Mouse (Mus musculus) left cerebral cortex, postnatal 14 days (tissue): ENCODE results near the gene B3galt2. TPM values are rescaled to one million over a fixed set of nuclear protein-coding genes. Genes with fewer than 3 reads are reported as not detected.
"Not testable (repeated sequence)": the region's sequence is repeated elsewhere in the genome, so short reads cannot be mapped to it uniquely, and the experiment has no call there.

Source experiments
- DNase-seq, 2 experiments: peaks; one replicate each; pipeline ENCODE4 v3.0.0; 2021 to 2022; ENCODE audit warnings: low spot score in 2 of 2, mixed read lengths in 1 of 2
- intact Hi-C: fragments of 180-260 bp; cut with DNase I; formaldehyde crosslinking; loops from one replicate; pipeline ENCODE4 v1.15.1; 2025
- long read RNA-seq, 2 experiments: library from polyadenylated mRNA; stranded (forward); transcript quantifications; one replicate each; pipeline ENCODE4 v2.0.0; 2021
- total RNA-seq, 2 experiments: library from RNA; stranded (reverse); gene quantifications; 2 replicates each; pipeline ENCODE4 v1.2.3; 2021

Gene B3galt2
- total RNA-seq: 10 to 100 TPM; 18.1 to 26.1 TPM
- long read RNA-seq, experiment 1, full-length matches to known transcripts: 51 of 54 reads
- long read RNA-seq, experiment 1, partial matches to known transcripts: 0 of 54 reads
- long read RNA-seq, experiment 1, other reads (novel, unspliced or antisense): 3 of 54 reads
- long read RNA-seq, experiment 2, full-length matches to known transcripts: 27 of 29 reads
- long read RNA-seq, experiment 2, partial matches to known transcripts: 0 of 29 reads
- long read RNA-seq, experiment 2, other reads (novel, unspliced or antisense): 2 of 29 reads

- peak; percentile 78 to 86 for DNase-seq
These were observed at the start of gene B3galt2 for GRCm38 (mm10) chr1:143640650-143641407. B3galt2 (plus strand) TSS chr1:143640664.

DNA sequence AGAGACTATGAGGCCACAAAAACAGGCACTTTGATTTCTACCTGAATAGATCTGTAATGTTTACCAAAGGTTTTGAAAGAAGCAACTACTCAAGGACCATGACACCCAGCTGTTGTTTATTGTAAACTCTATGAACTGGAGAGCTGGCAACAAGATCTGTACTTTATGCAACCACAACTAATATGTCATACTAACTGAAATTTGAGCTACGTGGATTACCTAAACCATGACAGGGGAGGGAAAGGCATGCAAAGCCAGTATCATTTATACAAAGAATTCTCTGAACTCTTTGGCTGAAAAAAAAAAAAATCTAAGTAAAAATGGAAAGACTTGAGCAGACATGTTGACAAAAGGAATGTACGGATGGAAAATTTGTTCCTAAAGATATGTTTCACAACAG is 43.6 kb upstream of the B3galt2 start:
- DNase-seq: no peak
- intact Hi-C loops: no loop called here

More at GRCm38 (mm10) chr1:143640650-143641407, at the start of gene B3galt2:
- intact Hi-C loops: no loop called here

- intact Hi-C loops: no loop called here
These were observed 31.6 kb upstream of the B3galt2 start for GRCm38 (mm10) chr1:143608911-143609310.

DNA sequence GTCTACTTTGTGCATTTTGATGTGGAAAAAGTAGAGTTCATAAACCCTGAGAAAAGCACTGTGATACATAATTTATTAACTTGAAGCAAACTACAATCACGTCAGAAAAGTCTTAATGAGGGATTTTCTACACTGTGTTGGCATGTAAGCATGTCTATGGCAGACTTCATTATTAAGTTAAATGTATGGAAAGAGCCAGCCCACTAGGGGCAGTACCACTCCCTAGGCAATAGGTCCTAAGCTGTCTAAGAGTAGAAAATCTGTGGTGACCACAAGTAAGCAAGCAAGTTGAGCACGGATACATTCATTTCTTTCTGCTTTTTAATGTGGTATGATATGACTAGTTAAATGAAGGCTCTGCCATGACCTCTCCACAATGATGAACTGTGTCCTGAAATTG is 27.6 kb upstream of the B3galt2 start:
- intact Hi-C loops: no loop called here
- no peak for DNase-seq

More at GRCm38 (mm10) chr1:143608911-143609310, 31.6 kb upstream of the B3galt2 start:
- no peak for DNase-seq

DNA sequence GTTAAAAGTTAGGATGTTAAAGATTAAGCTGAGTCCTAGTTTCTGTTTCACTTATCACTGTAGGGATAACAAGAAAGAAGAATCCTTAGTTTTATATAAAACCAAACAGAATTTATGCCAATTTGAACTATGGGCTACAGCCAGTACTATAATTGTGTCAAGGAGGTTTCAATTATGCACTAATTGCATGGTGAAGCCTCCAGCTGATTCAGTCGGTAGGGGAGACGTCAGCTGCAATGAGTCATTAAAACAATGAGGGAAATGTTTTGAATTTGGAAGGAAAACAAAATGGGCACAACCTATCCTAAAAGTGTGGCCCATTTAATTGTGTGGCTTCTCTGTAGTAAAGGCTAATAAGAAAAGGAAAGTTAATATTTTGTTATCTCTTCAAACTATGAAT is 20.7 kb upstream of the B3galt2 start:
- intact Hi-C loops: no loop called here
- no peak for DNase-seq

GRCm38 (mm10) chr1:143621930-143622329 is 18.5 kb upstream of the B3galt2 start:
- no peak for DNase-seq
- intact Hi-C loops: no loop called here

DNA sequence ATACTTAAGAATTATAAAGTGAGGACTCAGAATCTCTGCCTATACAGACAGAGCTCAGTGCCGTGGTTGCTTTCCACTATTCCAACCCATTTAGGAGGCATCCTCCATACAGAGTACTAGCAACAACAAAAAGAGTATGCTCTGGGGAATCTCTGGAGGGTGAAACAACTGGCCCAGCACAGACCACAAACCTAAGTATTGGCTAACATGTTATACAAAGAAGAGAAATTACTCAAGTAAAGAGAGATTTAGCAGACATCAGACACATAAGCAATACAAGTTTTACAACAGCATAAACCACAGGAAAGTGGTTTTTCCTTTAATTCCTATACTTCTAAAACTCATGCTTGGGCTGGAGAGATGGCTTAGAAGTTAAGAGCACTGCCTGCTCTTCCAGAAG is 17.8 kb upstream of the B3galt2 start:
- intact Hi-C loops: no loop called here
- no peak for DNase-seq

DNA sequence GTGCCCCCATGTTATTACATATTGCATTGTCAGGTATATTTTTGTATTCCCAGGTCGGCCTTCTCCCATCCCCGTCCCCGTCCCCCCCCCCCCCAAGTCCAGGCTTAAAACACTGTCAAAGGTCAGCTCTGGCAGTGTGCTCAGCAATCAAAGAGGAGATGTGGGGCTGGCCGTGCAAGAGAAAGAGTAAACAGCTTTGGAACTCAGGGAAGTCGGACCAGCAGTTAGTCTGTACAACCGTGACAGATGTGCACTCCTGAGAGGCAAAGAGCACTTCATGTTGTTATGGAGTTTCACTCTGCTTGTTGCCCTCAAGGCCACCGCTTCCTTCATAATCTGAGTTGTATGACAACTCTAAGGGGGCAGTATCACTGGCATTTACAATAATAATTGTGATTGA is 9.1 kb upstream of the B3galt2 start:
- no peak for DNase-seq
- intact Hi-C loops: no loop called here

- DNase-seq: no peak
- intact Hi-C loops: no loop called here
These were observed 8.1 kb upstream of the B3galt2 start for GRCm38 (mm10) chr1:143632361-143632760.

DNA sequence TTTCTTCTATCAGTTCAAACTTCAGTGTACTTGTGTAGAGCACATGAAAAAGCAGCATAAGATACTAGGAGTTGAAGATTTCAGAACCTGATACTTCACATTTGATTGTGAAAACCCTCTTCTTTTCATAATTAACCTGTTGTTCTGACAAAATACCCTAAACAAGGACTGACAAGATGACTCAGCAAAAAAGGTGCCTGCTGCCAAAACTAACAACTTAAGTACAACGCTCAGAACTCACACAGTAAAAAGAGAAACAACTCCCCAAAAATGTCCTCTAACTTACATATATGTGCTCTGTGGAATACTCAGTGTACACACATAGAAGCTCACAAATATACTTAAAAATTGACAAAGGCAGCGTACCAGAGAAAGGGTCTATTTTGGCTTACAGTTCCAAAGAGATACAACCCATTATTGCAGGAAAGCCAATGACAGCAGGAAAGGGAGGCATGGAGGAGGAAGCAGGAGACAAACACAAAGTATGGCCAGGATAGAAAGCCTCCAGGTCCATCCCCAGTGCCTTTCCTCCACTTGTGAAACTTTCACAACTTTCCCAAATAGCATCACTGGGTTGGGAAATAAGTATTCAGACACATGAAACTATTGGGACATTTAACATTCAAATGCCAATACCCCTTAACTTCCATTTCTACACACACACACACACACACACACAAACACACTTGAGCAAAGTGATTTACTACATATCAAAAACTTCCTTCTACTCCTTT is 7.4 kb upstream of the B3galt2 start:
- intact Hi-C loops: no loop called here
- no peak for DNase-seq

DNA sequence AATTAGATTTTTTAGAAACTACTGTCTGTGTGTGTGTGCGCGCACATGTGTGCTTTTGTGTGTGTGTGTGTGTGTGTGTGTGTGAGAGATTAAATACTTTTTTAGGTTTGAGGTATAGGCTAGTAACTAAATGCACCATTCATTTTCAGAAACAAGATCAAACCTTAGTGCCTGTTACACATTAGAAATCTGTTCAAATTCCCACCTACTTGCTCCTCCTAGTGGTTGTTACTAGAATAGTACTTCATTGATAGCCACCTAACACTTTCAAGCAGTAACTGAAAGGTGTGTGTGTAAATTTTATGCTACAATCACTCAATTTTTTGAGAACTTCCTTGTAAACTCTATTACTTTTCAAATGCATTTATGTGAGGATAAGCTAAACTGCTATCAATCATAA is 3.8 kb downstream of the B3galt2 start:
- peak in 1 of 2 experiments; percentile 59 for DNase-seq
- intact Hi-C loops: no loop called here

GRCm38 (mm10) chr1:143645386-143645785 is 4.9 kb downstream of the B3galt2 start:
- no peak for DNase-seq
- intact Hi-C loops: no loop called here

DNA sequence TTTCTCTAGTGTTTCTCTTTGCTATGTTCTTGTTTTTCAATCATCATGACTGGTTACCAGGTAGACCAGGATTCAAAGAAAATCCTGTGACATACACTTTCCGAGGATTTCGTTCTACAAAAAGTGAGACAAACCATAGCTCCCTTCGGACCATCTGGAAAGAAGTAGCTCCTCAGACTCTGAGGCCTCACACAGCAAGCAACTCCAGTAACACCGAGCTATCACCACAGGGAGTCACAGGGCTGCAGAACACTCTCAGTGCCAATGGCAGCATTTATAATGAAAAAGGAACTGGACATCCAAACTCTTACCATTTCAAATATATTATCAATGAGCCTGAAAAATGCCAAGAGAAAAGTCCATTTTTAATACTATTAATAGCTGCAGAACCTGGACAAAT is 5.8 kb downstream of the B3galt2 start:
- intact Hi-C loops: no loop called here
- DNase-seq: no peak

DNA sequence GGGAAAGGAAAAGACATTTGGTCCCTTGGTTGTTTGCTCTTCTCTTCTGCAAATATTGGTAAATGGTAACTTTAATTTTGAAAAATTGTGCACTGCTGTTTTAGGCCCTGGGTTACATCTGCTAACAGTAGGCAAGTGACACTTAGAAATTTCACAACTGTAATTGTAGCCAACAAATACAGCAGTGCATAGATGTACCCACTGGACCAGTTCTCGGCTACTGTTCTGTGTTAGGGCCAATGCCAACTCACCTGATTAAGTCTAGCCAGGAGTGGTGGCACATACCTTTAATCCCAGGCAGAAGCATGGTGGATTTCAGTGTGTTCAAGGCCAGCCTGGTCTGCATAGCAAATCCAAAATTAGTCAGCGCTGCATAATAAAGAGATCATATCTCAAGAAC is 9.9 kb downstream of the B3galt2 start:
- intact Hi-C loops: no loop called here
- DNase-seq: no peak

DNA sequence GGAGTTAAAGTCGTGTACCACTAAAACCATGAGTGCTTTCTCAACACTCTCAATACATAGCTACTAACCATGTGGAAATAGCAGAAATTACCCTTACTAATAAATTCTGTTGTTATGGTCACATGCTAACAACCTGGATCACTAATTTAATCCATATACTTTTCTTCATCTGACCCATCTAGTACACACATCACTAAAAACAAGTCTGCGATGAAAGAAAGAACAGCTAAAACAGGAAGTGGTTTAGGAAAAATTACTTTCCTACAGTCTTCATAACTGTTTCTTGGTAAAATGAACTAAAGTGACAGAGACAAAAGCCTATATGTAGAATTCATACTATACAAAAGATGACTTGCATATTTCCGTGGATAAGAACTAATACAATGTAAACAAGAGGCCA is 13.2 kb downstream of the B3galt2 start:
- intact Hi-C loops: no loop called here
- no peak for DNase-seq

DNA sequence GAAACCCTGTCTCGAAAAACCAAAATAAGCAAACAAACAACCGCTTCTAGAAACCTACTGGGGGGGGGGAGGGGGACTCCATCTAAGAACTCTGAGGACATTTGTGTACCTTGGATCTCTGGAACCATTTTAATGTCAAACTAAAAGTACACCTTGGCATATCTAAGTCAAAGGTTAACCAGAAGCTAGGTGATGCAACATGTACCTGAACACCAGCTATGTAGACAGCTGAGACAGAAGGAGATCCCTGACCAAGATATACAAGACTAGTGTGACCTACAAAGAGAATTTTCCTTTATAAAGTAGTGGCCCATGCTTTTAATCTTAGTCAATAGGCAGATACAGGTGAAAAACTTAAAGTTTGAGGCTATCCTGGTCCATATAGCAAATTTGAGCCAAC is 22.7 kb downstream of the B3galt2 start:
- DNase-seq: no peak
- intact Hi-C loops: no loop called here

DNA sequence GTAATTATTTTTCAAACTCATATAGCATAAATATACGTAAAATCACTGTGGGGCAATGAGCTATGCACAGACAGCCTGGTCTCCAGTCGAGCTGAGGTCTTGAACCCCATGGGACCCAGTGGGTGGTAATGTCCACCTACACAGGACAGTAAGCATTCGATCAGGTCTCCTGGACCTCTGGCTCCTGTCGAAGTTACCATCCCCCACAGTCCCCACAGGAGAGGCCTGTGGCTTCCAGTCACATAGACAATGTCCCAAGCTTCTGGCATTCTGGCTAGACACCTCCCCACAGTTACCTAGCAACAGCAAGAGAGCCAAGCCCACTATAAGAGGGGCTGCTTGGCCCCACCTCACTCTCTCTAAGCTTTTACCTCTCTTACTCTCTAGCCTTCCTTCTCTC is 24.3 kb downstream of the B3galt2 start:
- intact Hi-C loops, DNase-seq: not testable (repeated sequence)

DNA sequence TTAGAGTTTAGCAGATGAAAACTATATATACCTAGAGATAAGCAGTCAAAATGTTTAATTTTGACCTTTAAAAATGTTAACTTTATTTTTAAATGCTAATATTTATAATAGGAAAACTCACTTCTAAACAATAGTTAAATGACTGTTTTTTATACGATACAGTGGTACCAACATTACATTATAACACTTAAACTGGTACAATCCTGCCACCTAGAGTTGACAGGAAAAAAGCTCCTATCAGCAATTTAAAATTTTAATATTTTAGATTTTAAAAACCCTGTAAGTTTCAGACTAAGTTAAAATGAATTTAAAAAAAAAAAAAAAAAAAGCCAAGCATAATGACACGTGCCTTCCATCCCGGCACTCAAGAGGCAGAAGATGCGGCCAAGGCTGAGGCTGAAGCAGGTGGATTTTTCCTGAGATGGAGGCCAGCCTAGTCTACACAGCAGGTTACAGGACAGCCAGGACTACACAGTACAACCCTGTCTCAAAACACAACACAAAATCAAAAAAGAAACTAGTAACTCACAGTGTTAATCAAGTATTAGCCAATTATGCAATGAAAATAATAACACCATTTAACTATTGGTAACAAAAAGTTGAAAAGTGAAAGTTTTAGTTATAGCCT is 35.4 kb downstream of the B3galt2 start:
- DNase-seq: no peak
- intact Hi-C loops: no loop called here

DNA sequence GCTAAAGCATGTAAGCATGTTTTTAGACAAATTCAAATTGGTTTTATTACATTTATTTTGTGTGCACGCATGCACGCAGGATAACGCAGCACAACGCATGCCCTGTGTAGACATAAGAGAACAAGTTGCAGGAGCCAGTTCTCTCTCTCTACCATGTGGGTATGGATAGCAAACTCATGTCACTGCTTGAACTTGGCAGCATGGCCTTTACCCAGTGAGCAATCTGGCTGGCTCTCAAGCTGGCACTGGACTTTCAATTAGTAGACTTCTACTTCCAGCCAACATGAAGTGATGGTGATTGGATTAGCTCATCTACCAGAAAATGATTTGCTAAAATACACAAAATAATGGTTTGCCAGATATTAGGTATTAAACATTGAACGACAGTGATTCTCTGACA is 40.6 kb downstream of the B3galt2 start:
- DNase-seq: no peak
- intact Hi-C loops: no loop called here

DNA sequence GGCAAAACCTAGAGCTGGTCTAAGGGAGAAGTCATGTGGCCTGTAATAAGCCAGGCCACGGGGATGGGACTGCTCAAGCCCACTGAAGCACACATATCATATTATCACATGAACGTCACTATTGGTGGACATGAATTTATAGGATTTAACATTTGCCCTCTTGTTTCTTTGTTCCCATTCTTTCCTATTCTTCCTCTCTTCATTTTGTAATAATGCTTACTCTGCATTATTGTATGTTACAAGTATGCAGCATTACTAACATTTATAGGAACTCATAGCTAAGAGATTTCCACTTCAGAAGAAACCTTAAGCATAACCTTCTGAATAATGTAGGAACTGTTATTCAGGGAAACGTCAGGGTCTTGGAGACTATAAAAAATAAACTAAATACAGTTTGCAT is 44.4 kb downstream of the B3galt2 start:
- intact Hi-C loops: no loop called here
- no peak for DNase-seq
